Mouse (Mus musculus): ENCODE measurements around the gene Zfp13. TPM values are rescaled to one million over a fixed set of nuclear protein-coding genes. Genes with fewer than 3 reads are reported as not detected.

Zfp13 gene
- polyA plus RNA-seq, 1 experiment from 2014 or later: 4.0 TPM

DNA sequence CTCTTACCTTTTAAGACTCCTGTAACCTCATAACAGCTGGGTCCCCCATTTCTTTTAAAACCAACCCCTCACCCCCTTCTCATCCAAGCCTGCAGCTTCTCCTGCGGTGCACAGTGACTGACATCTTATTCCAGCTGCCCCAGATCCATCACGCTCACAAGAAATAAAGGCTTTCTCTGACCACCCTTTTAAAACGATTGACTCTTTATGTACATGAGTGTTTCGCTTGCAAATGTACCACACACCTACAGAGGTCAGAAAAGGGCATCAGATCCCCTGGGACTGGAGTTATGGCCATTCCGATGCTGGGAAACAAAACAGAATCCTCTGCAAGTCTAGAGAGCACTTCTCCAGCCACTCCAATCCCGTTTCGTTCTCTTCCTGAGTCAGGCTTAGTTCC is 28.5 kb upstream of the Zfp13 start:
- no peak overlapping the region for H3K4me3 ChIP-seq (ENCODE audit: low read depth, low read length)
- H3K27me3 ChIP-seq (ENCODE audit: control insufficient read depth, insufficient read depth, low read length): no peaks in the 10 kb centered on the region
- H3K36me3 ChIP-seq (ENCODE audit: control insufficient read depth, insufficient read depth, low read length): no peaks in the 10 kb centered on the region
- H3K9ac ChIP-seq (ENCODE audit: low read length): no peak overlapping the region
- no peaks in the 10 kb centered on the region for H3K9me3 ChIP-seq (ENCODE audit: control insufficient read depth, low read length)
- TF ChIP-seq CTCF (IDR thresholded peaks at IDR 0.05; ENCODE audit: low read depth) (no peak), EP300 (optimal IDR thresholded peaks at IDR 0.05) (no peak)
- no peak overlapping the region for H3K4me2 ChIP-seq (replicated peaks; ENCODE audit: low read depth)
- no peak for DNase-seq (ENCODE audit: low spot score)
- WGBS: 36% methylated on average over 7 of the region's 7 CpGs
- H3K4me1 ChIP-seq (replicated peaks; ENCODE audit: control insufficient read depth, insufficient read depth): no peaks in the 10 kb centered on the region
- no peak for ATAC-seq (ENCODE audit: low FRiP score, low TSS enrichment)
- no peak overlapping the region for H3K27ac ChIP-seq (replicated peaks)

DNA sequence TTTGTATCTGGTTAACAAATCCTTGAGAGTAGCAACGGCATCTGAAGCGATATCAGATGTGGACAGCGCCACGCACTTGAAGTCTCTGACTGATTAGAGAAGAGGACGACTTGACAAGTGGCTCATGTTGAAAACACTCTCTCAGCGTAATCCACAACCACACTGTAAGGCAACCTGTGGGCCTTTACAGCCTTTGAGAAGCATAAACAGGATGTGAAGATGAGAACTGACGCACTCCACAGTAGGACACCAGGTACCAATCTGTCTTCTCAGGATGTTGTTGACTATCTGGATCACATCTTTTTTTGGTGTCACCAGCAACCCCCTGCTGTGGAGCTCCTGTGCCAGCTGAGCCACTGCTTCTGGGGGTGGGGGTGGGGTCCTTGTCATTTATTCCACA is 21.1 kb upstream of the Zfp13 start:
- TF ChIP-seq CTCF (IDR thresholded peaks at IDR 0.05; ENCODE audit: low read depth): no peak
- no peak for DNase-seq (ENCODE audit: low spot score)
- Histone ChIP-seq H3K4me2 (replicated peaks; ENCODE audit: low read depth) (no peak overlapping the region), H3K4me1 (replicated peaks; ENCODE audit: control insufficient read depth, insufficient read depth) (no peaks in the 10 kb centered on the region), H3K4me3 (ENCODE audit: low read depth, low read length) (no peak overlapping the region), H3K27ac (replicated peaks) (no peak overlapping the region), H3K9me3 (ENCODE audit: control insufficient read depth, low read length) (no peaks in the 10 kb centered on the region), H3K9ac (ENCODE audit: low read length) (no peak overlapping the region), H3K36me3 (ENCODE audit: control insufficient read depth, insufficient read depth, low read length) (no peaks in the 10 kb centered on the region), H3K27me3 (ENCODE audit: control insufficient read depth, insufficient read depth, low read length) (no peaks in the 10 kb centered on the region)
- WGBS: 71% methylated on average over 7 of the region's 7 CpGs
- no peak for ATAC-seq (ENCODE audit: low FRiP score, low TSS enrichment)

DNA sequence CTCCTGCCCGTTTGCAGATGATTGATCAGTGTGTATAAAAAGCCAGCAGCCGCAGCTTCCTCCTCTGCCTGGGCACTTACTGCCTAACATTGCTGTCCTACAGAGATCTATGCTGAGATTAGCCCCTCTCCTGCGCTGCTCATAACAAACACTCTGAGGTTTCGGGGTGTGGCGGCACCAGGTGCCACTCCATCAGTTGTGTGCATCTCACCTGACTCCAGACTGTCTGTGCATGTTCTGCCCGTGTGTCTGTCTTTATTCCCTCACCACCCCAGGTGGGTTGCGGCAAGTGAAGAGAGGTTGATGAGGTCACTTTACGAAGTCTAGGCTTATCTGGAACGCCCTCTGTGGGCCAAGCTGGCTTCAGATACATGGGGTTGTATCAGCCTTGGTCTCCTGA is 17.8 kb upstream of the Zfp13 start:
- 34% methylated on average over 9 of the region's 9 CpGs for WGBS
- H3K9ac ChIP-seq (ENCODE audit: low read length): no peak overlapping the region
- TF ChIP-seq CTCF (IDR thresholded peaks at IDR 0.05; ENCODE audit: low read depth) (no peak), EP300 (optimal IDR thresholded peaks at IDR 0.05) (no peak)

DNA sequence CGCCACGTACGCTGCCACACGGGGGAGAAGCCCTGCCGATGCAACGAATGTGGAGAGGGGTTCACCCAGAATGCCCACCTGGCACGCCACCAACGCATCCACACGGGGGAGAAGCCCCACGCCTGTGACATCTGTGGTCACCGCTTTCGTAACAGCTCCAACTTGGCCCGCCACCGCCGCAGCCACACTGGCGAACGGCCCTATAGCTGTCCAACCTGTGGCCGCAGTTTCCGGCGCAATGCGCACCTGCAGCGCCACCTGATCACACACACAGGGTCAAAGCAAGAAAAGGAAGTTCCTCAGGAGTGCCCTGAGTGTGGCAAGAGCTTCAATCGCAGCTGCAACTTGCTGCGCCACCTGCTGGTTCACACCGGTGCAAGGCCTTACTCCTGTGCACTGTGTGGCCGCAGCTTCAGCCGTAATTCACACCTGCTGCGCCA is 11.1 kb upstream of the Zfp13 start:
- WGBS: 72% methylated on average over 28 of the region's 28 CpGs
- DNase-seq (ENCODE audit: low spot score) (peak; percentile 76), ATAC-seq (ENCODE audit: low FRiP score, low TSS enrichment) (peak; percentile 84)
- Histone ChIP-seq H3K4me3 (ENCODE audit: low read depth, low read length) (no peak overlapping the region), H3K27me3 (ENCODE audit: control insufficient read depth, insufficient read depth, low read length) (no peaks in the 10 kb centered on the region), H3K27ac (replicated peaks) (no peak overlapping the region), H3K36me3 (ENCODE audit: control insufficient read depth, insufficient read depth, low read length) (no peaks in the 10 kb centered on the region), H3K4me1 (replicated peaks; ENCODE audit: control insufficient read depth, insufficient read depth) (no peaks in the 10 kb centered on the region), H3K4me2 (replicated peaks; ENCODE audit: low read depth) (no peak overlapping the region), H3K9me3 (ENCODE audit: control insufficient read depth, low read length) (no peaks in the 10 kb centered on the region), H3K9ac (ENCODE audit: low read length) (no peak overlapping the region)
- TF ChIP-seq CTCF (IDR thresholded peaks at IDR 0.05; ENCODE audit: low read depth) (peak; percentile 84), EP300 (optimal IDR thresholded peaks at IDR 0.05) (no peak)

More for the DNA sequence above, 17.8 kb upstream of the Zfp13 start:
- ATAC-seq (ENCODE audit: low FRiP score, low TSS enrichment): no peak
- DNase-seq (ENCODE audit: low spot score): no peak
- H3K27ac ChIP-seq (replicated peaks): no peak overlapping the region
- H3K36me3 ChIP-seq (ENCODE audit: control insufficient read depth, insufficient read depth, low read length): no peaks in the 10 kb centered on the region
- H3K4me2 ChIP-seq (replicated peaks; ENCODE audit: low read depth): no peak overlapping the region
- no peaks in the 10 kb centered on the region for H3K27me3 ChIP-seq (ENCODE audit: control insufficient read depth, insufficient read depth, low read length)
- H3K4me1 ChIP-seq (replicated peaks; ENCODE audit: control insufficient read depth, insufficient read depth): no peaks in the 10 kb centered on the region
- no peak overlapping the region for H3K4me3 ChIP-seq (ENCODE audit: low read depth, low read length)
- H3K9me3 ChIP-seq (ENCODE audit: control insufficient read depth, low read length): no peaks in the 10 kb centered on the region

DNA sequence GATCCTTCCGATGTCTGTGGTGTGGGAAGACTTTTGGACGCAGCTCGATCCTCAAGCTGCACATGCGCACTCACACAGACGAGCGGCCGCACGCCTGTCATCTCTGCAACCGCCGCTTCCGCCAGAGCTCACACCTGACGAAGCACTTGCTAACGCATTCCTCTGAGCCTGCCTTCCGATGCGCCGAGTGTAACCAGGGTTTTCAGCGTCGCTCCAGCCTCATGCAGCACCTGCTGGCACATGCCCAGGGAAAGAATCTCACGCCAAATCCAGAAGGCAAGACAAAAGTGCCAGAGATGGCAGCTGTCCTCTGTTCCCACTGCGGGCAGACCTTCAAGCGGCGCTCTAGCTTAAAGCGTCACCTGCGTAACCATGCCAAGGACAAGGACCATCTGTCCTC is 10.3 kb upstream of the Zfp13 start:
- H3K4me2 ChIP-seq (replicated peaks; ENCODE audit: low read depth): no peak overlapping the region
- no peaks in the 10 kb centered on the region for H3K36me3 ChIP-seq (ENCODE audit: control insufficient read depth, insufficient read depth, low read length)
- DNase-seq (ENCODE audit: low spot score) (no peak), ATAC-seq (ENCODE audit: low FRiP score, low TSS enrichment) (no peak)
- no peak overlapping the region for H3K9ac ChIP-seq (ENCODE audit: low read length)
- 91% methylated on average over 24 of the region's 24 CpGs for WGBS
- H3K27ac ChIP-seq (replicated peaks): no peak overlapping the region
- H3K9me3 ChIP-seq (ENCODE audit: control insufficient read depth, low read length): no peaks in the 10 kb centered on the region
- H3K4me3 ChIP-seq (ENCODE audit: low read depth, low read length): no peak overlapping the region
- no peaks in the 10 kb centered on the region for H3K4me1 ChIP-seq (replicated peaks; ENCODE audit: control insufficient read depth, insufficient read depth)
- TF ChIP-seq CTCF (IDR thresholded peaks at IDR 0.05; ENCODE audit: low read depth): no peak
- TF ChIP-seq EP300 (optimal IDR thresholded peaks at IDR 0.05): no peak
- no peaks in the 10 kb centered on the region for H3K27me3 ChIP-seq (ENCODE audit: control insufficient read depth, insufficient read depth, low read length)

DNA sequence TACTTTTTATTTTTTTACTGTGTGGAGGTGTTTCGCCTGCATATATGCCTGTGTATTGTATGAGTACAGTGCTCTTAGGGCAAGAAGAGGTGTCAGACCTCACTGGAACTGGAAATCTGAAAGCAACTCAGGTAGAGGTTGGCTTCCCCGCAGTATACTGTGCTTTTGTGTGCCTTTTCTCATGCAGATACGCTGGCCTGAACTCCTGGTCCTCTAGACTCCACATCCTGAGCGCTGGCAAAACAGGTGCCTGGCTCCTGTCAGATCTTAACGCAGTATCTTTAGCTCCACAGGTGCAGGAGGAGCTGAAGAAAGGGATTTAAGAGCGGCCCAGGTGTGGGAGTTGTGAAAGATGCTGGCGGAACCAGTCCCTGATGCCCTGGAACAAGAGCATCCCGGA is 5.9 kb upstream of the Zfp13 start:
- Histone ChIP-seq H3K27ac (replicated peaks) (no peak overlapping the region), H3K36me3 (ENCODE audit: control insufficient read depth, insufficient read depth, low read length) (no peaks in the 10 kb centered on the region), H3K4me3 (ENCODE audit: low read depth, low read length) (no peak overlapping the region), H3K27me3 (ENCODE audit: control insufficient read depth, insufficient read depth, low read length) (no peaks in the 10 kb centered on the region), H3K4me2 (replicated peaks; ENCODE audit: low read depth) (no peak overlapping the region), H3K4me1 (replicated peaks; ENCODE audit: control insufficient read depth, insufficient read depth) (no peaks in the 10 kb centered on the region), H3K9ac (ENCODE audit: low read length) (no peak overlapping the region), H3K9me3 (ENCODE audit: control insufficient read depth, low read length) (no peaks in the 10 kb centered on the region)
- WGBS: 89% methylated on average over 8 of the region's 8 CpGs
- DNase-seq (ENCODE audit: low spot score) (no peak), ATAC-seq (ENCODE audit: low FRiP score, low TSS enrichment) (no peak)
- TF ChIP-seq EP300 (optimal IDR thresholded peaks at IDR 0.05) (no peak), CTCF (IDR thresholded peaks at IDR 0.05; ENCODE audit: low read depth) (no peak)

Data from stomach, postnatal 0 days (tissue).